Mouse (Mus musculus): ENCODE results near the gene Prkar2b. TPM values are rescaled to one million over a fixed set of nuclear protein-coding genes. Genes with fewer than 3 reads are reported as not detected.

The Prkar2b gene
- polyA plus RNA-seq, 1 experiment: 10.9 TPM

GRCm38 (mm10) chr12:31916691-31917090 is 144.4 kb downstream of the Prkar2b start:
- no peak overlapping the region for H3K4me3 ChIP-seq (ENCODE audit: control insufficient read depth, insufficient read depth, low read length)
- TF ChIP-seq POLR2A (IDR thresholded peaks at IDR 0.05; ENCODE audit: control insufficient read depth, extremely low read depth, insufficient read depth, low read length, poor library complexity): no peak
- TF ChIP-seq CTCF (IDR thresholded peaks at IDR 0.05; ENCODE audit: borderline replicate concordance, control insufficient read depth, extremely low read depth, insufficient read depth, low read length, poor library complexity): no peak
- no peaks in the 10 kb centered on the region for H3K27me3 ChIP-seq (ENCODE audit: control insufficient read depth, insufficient read depth, low read length)
- peaks cover 10% of the 10 kb centered on the region; the same call in 1 of the 2 replicates for H3K36me3 ChIP-seq (ENCODE audit: control insufficient read depth, insufficient read depth, low read length)
- no peak for DNase-seq
- WGBS: 97% methylated on average over 5 of the region's 5 CpGs
- no peak overlapping the region for H3K27ac ChIP-seq (ENCODE audit: control insufficient read depth, insufficient read depth, low read length)
- H3K4me1 ChIP-seq (replicated peaks; ENCODE audit: control insufficient read depth, insufficient read depth, low read length): no peaks in the 10 kb centered on the region; the same call in 1 of the 2 replicates

GRCm38 (mm10) chr12:31913614-31914013 is 147.5 kb downstream of the Prkar2b start:
- Histone ChIP-seq H3K4me1 (replicated peaks; ENCODE audit: control insufficient read depth, insufficient read depth, low read length) (no peaks in the 10 kb centered on the region; the same call in 1 of the 2 replicates), H3K4me3 (ENCODE audit: control insufficient read depth, insufficient read depth, low read length) (no peak overlapping the region), H3K27me3 (ENCODE audit: control insufficient read depth, insufficient read depth, low read length) (no peaks in the 10 kb centered on the region), H3K27ac (ENCODE audit: control insufficient read depth, insufficient read depth, low read length) (no peak overlapping the region), H3K36me3 (ENCODE audit: control insufficient read depth, insufficient read depth, low read length) (no peaks in the 10 kb centered on the region)
- TF ChIP-seq CTCF (IDR thresholded peaks at IDR 0.05; ENCODE audit: borderline replicate concordance, control insufficient read depth, extremely low read depth, insufficient read depth, low read length, poor library complexity) (no peak), POLR2A (IDR thresholded peaks at IDR 0.05; ENCODE audit: control insufficient read depth, extremely low read depth, insufficient read depth, low read length, poor library complexity) (no peak)
- WGBS: 93% methylated on average over 4 of the region's 4 CpGs
- DNase-seq: no peak

GRCm38 (mm10) chr12:31912966-31913551 is 148.0 kb downstream of the Prkar2b start:
- H3K4me3 ChIP-seq (ENCODE audit: control insufficient read depth, insufficient read depth, low read length): no peak overlapping the region
- no peaks in the 10 kb centered on the region for H3K36me3 ChIP-seq (ENCODE audit: control insufficient read depth, insufficient read depth, low read length)
- TF ChIP-seq POLR2A (IDR thresholded peaks at IDR 0.05; ENCODE audit: control insufficient read depth, extremely low read depth, insufficient read depth, low read length, poor library complexity) (no peak), CTCF (IDR thresholded peaks at IDR 0.05; ENCODE audit: borderline replicate concordance, control insufficient read depth, extremely low read depth, insufficient read depth, low read length, poor library complexity) (no peak)
- no peak for DNase-seq
- 95% methylated on average over 6 of the region's 6 CpGs for WGBS
- no peaks in the 10 kb centered on the region; the same call in 1 of the 2 replicates for H3K4me1 ChIP-seq (replicated peaks; ENCODE audit: control insufficient read depth, insufficient read depth, low read length)
- H3K27me3 ChIP-seq (ENCODE audit: control insufficient read depth, insufficient read depth, low read length): no peaks in the 10 kb centered on the region
- H3K27ac ChIP-seq (ENCODE audit: control insufficient read depth, insufficient read depth, low read length): no peak overlapping the region

Other genes with a start within 250 kb of the Prkar2b start
- 74.9 and 94.9 TPM in 2 replicates for gene Hbp1, start 110.8 kb downstream of the Prkar2b start, polyA plus RNA-seq (2012; rRNA removed)
- 37.6 and 42.4 TPM in 2 replicates for gene Pik3cg, start 147.4 kb upstream of the Prkar2b start, polyA plus RNA-seq (2012; rRNA removed)